Mouse (Mus musculus): ENCODE data around the gene Prkcd. TPM values are rescaled to one million over a fixed set of nuclear protein-coding genes. Genes with fewer than 3 reads are reported as not detected.
A peak's percentile ranks its signal among the peaks of the same experiment; 100 is the strongest.

The Prkcd gene
- polyA plus RNA-seq, 1 experiment = 29.3 TPM

- TF ChIP-seq MYOD1 (IDR thresholded peaks at IDR 0.05; ENCODE audit: control insufficient read depth, insufficient read length, low read depth) (no peak), FOSL1 (IDR thresholded peaks at IDR 0.05; ENCODE audit: insufficient read depth, low read length, poor library complexity, severe bottlenecking) (no peak), CTCF (IDR thresholded peaks at IDR 0.05; ENCODE audit: control insufficient read depth, insufficient read depth, insufficient read length) (no peak), CEBPB (IDR thresholded peaks at IDR 0.05; ENCODE audit: low read depth) (no peak), MYOG (IDR thresholded peaks at IDR 0.05; ENCODE audit: control insufficient read depth, extremely low read depth, insufficient read length) (no peak), MAX (IDR thresholded peaks at IDR 0.05) (no peak), USF1 (IDR thresholded peaks at IDR 0.05; ENCODE audit: low read depth) (no peak)
- Histone ChIP-seq H3K27me3 (ENCODE audit: control insufficient read depth, insufficient read depth, insufficient read length) (no peaks in the 10 kb centered on the region), H3K36me3 (ENCODE audit: control insufficient read depth, insufficient read depth) (peaks cover 41% of the 10 kb centered on the region), H3K79me2 (ENCODE audit: control insufficient read depth, insufficient read depth) (no peaks in the 10 kb centered on the region), H3ac (ENCODE audit: control insufficient read depth, insufficient read length, low read depth) (no peak overlapping the region), H3K79me3 (ENCODE audit: low read depth) (no peaks in the 10 kb centered on the region), H3K4me3 (ENCODE audit: insufficient read depth, poor library complexity, severe bottlenecking) (no peak overlapping the region)
These were observed 40.6 kb upstream of the Prkcd start for GRCm38 (mm10) chr14:30666604-30667003.

DNA sequence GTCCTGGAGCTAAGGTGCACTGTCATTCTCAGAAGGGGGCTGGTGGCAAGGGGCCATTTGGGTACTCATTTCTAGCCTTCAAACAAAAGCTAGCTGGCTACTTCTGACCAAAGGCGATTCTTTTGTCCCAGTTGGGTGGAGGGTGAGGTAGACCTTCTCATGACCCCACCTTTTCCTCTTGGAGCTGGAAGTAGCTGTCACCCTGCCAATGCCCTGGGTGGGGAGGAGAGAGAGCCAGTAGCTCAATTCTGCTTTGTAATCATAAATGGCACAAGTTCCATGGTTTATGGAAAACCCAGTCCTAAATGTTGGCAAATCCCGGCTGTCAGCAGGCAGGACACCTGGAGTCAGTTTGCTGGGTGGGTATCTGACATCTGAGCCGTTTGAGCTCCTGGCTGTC, 40.1 kb upstream of the Prkcd start:
- H3K36me3 ChIP-seq (ENCODE audit: control insufficient read depth, insufficient read depth) = peaks cover 46% of the 10 kb centered on the region
- no peak for TF ChIP-seq USF1 (IDR thresholded peaks at IDR 0.05; ENCODE audit: low read depth)
- no peak for TF ChIP-seq MAX (IDR thresholded peaks at IDR 0.05)
- no peak for TF ChIP-seq FOSL1 (IDR thresholded peaks at IDR 0.05; ENCODE audit: insufficient read depth, low read length, poor library complexity, severe bottlenecking)
- TF ChIP-seq MYOD1 (IDR thresholded peaks at IDR 0.05; ENCODE audit: control insufficient read depth, insufficient read length, low read depth) = no peak
- TF ChIP-seq CTCF (IDR thresholded peaks at IDR 0.05; ENCODE audit: control insufficient read depth, insufficient read depth, insufficient read length) = no peak
- TF ChIP-seq MYOG (IDR thresholded peaks at IDR 0.05; ENCODE audit: control insufficient read depth, extremely low read depth, insufficient read length) = no peak
- no peak for TF ChIP-seq CEBPB (IDR thresholded peaks at IDR 0.05; ENCODE audit: low read depth)
- no peaks in the 10 kb centered on the region for H3K79me2 ChIP-seq (ENCODE audit: control insufficient read depth, insufficient read depth)
- no peaks in the 10 kb centered on the region for H3K79me3 ChIP-seq (ENCODE audit: low read depth)
- H3K4me3 ChIP-seq (ENCODE audit: insufficient read depth, poor library complexity, severe bottlenecking) = no peak overlapping the region
- no peak overlapping the region for H3ac ChIP-seq (ENCODE audit: control insufficient read depth, insufficient read length, low read depth)
- H3K27me3 ChIP-seq (ENCODE audit: control insufficient read depth, insufficient read depth, insufficient read length) = no peaks in the 10 kb centered on the region

DNA sequence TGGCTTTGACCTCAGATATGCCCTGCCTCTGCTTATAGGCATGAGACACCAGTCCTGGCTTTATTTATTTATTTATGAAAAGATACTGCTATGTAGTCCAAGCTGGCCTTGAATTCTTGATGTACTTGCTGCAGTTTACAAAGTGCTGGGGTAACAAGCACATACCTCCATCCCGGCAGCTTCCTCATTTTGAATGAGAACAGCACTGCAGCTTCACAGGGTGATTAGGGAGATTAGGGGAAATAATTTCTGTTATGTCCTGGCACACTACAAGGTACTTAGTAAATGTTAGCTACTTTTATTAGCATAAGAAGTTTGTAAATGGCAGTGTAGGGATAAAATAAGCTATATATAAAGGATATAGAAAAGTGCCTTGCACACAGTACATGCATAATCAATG, 29.5 kb upstream of the Prkcd start:
- H3K79me3 ChIP-seq (ENCODE audit: low read depth) = peaks cover 3% of the 10 kb centered on the region
- TF ChIP-seq CTCF (IDR thresholded peaks at IDR 0.05; ENCODE audit: control insufficient read depth, insufficient read depth, insufficient read length) (no peak), MYOD1 (IDR thresholded peaks at IDR 0.05; ENCODE audit: control insufficient read depth, insufficient read length, low read depth) (no peak), FOSL1 (IDR thresholded peaks at IDR 0.05; ENCODE audit: insufficient read depth, low read length, poor library complexity, severe bottlenecking) (no peak), CEBPB (IDR thresholded peaks at IDR 0.05; ENCODE audit: low read depth) (no peak), USF1 (IDR thresholded peaks at IDR 0.05; ENCODE audit: low read depth) (no peak)
- H3K4me3 ChIP-seq (ENCODE audit: insufficient read depth, poor library complexity, severe bottlenecking) = no peak overlapping the region
- no peaks in the 10 kb centered on the region for H3K27me3 ChIP-seq (ENCODE audit: control insufficient read depth, insufficient read depth, insufficient read length)
- peaks cover 11% of the 10 kb centered on the region for H3K79me2 ChIP-seq (ENCODE audit: control insufficient read depth, insufficient read depth)
- peaks cover 16% of the 10 kb centered on the region for H3K36me3 ChIP-seq (ENCODE audit: control insufficient read depth, insufficient read depth)
- no peak overlapping the region for H3ac ChIP-seq (ENCODE audit: control insufficient read depth, insufficient read length, low read depth)

- TF ChIP-seq FOSL1 (IDR thresholded peaks at IDR 0.05; ENCODE audit: insufficient read depth, low read length, poor library complexity, severe bottlenecking) (no peak), CTCF (IDR thresholded peaks at IDR 0.05; ENCODE audit: control insufficient read depth, insufficient read depth, insufficient read length) (no peak), MYOD1 (IDR thresholded peaks at IDR 0.05; ENCODE audit: control insufficient read depth, insufficient read length, low read depth) (no peak), MYOG (IDR thresholded peaks at IDR 0.05; ENCODE audit: control insufficient read depth, extremely low read depth, insufficient read length) (no peak), USF1 (IDR thresholded peaks at IDR 0.05; ENCODE audit: low read depth) (no peak), MAX (IDR thresholded peaks at IDR 0.05) (no peak), CEBPB (IDR thresholded peaks at IDR 0.05; ENCODE audit: low read depth) (no peak)
- no peaks in the 10 kb centered on the region for H3K27me3 ChIP-seq (ENCODE audit: control insufficient read depth, insufficient read depth, insufficient read length)
- peak overlapping the region; percentile 65 for H3K4me3 ChIP-seq (ENCODE audit: insufficient read depth, poor library complexity, severe bottlenecking)
- peak overlapping the region; percentile 75 for H3ac ChIP-seq (ENCODE audit: control insufficient read depth, insufficient read length, low read depth)
- peaks cover 3% of the 10 kb centered on the region for H3K79me3 ChIP-seq (ENCODE audit: low read depth)
- peaks cover 11% of the 10 kb centered on the region for H3K79me2 ChIP-seq (ENCODE audit: control insufficient read depth, insufficient read depth)
- H3K36me3 ChIP-seq (ENCODE audit: control insufficient read depth, insufficient read depth) = peaks cover 9% of the 10 kb centered on the region
These were observed 28.8 kb upstream of the Prkcd start for GRCm38 (mm10) chr14:30654691-30655228.

DNA sequence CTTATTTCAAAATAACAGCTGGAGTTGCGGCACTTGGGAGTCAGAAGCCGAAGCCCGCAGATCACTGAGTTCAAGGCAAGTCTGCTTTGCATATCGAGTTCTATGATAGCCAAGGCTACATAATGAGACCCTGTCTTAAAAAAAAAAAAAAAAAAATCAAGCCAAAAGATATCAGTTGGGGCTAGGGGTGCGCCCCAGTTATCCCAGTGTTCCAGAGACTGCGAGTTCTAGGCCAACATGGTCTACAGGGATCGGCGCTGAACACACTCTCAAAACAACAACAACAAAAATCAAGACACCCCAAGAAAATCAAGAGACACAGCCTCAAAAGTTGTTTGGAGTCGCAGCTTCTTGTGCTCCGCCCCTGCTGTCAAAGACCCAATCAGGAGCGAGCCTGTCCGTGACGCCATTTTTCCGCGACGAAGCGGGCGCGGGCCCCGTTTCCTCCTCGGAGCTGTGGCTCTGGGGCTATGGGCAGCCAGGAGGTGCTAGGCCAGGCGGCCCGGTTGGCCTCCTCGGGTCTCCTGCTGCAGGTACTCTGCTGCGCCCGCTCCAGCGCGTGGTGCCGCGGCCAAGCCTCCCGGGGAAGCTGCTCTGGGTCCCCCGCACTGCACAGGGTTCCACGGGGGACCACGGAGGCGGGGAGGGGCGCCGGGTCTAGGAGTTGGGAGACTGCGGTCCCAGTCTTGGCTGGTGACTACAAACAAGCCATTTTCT, 28.1 kb upstream of the Prkcd start, which contains the start of gene Rft1:
Rft1 (plus strand) TSS at position 418 of the 717 bp plus-strand sequence.
- Histone ChIP-seq H3ac (ENCODE audit: control insufficient read depth, insufficient read length, low read depth) (peak within 1 kb of the TSS; percentile 75), H3K79me2 (ENCODE audit: control insufficient read depth, insufficient read depth) (peaks cover 11% of the 10 kb centered on the region), H3K27me3 (ENCODE audit: control insufficient read depth, insufficient read depth, insufficient read length) (no peaks in the 10 kb centered on the region), H3K36me3 (ENCODE audit: control insufficient read depth, insufficient read depth) (peaks cover 9% of the 10 kb centered on the region), H3K4me3 (ENCODE audit: insufficient read depth, poor library complexity, severe bottlenecking) (peak within 1 kb of the TSS; percentile 65), H3K79me3 (ENCODE audit: low read depth) (peaks cover 3% of the 10 kb centered on the region)
- TF ChIP-seq CTCF (IDR thresholded peaks at IDR 0.05; ENCODE audit: control insufficient read depth, insufficient read depth, insufficient read length) = no peak
- peak; percentile 16 for TF ChIP-seq MAX (IDR thresholded peaks at IDR 0.05)
